Mouse (Mus musculus): ENCODE results near the gene Kat5. TPM values are rescaled to one million over a fixed set of nuclear protein-coding genes. Genes with fewer than 3 reads are reported as not detected.

Kat5 gene
- 28.9 and 32.2 TPM in 2 replicates for polyA plus RNA-seq (2014; fragmentation: Nextera tagmentation; extraction: Ambion mirVana)

- H3K4me1 ChIP-seq (ENCODE audit: control insufficient read depth, insufficient read depth, low read length) = peaks cover 3% of the 10 kb centered on the region; the same call in 1 of the 2 replicates
- under 1% methylated on average over 53 of the region's 55 CpGs for WGBS
- no peaks in the 10 kb centered on the region for H3K27me3 ChIP-seq (ENCODE audit: control insufficient read depth, insufficient read depth, low read length)
- peak; percentile 87 for ATAC-seq (replicated peaks; ENCODE audit: insufficient number of reproducible peaks, low FRiP score, low TSS enrichment, low read depth)
- peak within 1 kb of the TSS; percentile 53 for H3K4me3 ChIP-seq (ENCODE audit: low read depth, low read length)
- H3K9ac ChIP-seq (replicated peaks; ENCODE audit: low read length) = peak within 1 kb of the TSS; percentile 73
- H3K9me3 ChIP-seq (replicated peaks; ENCODE audit: control insufficient read depth, low read length) = no peaks in the 10 kb centered on the region
- DNase-seq (ENCODE audit: low spot score) = peak; percentile 94
- H3K27ac ChIP-seq (replicated peaks; ENCODE audit: low read depth, low read length) = peak within 1 kb of the TSS; percentile 87
- H3K4me2 ChIP-seq (ENCODE audit: low read depth, low read length) = peak within 1 kb of the TSS; percentile 74
- H3K36me3 ChIP-seq (replicated peaks; ENCODE audit: control insufficient read depth, insufficient read depth, low read depth, low read length) = peaks cover 2% of the 10 kb centered on the region
These were observed at the start of gene Kat5 for GRCm38 (mm10) chr19:5609547-5610404. Gene Kat5 (minus strand): TSS chr19:5610237.

- DNase-seq (ENCODE audit: low spot score) = peak; percentile 42
These were observed 44.8 kb upstream of the Kat5 start for GRCm38 (mm10) chr19:5654720-5655298.

GRCm38 (mm10) chr19:5653969-5654719 lies 44.1 kb upstream of the Kat5 start:
- Histone ChIP-seq H3K9me3 (replicated peaks; ENCODE audit: control insufficient read depth, low read length) (no peaks in the 10 kb centered on the region), H3K9ac (replicated peaks; ENCODE audit: low read length) (peak overlapping the region; percentile 33), H3K36me3 (replicated peaks; ENCODE audit: control insufficient read depth, insufficient read depth, low read depth, low read length) (no peaks in the 10 kb centered on the region), H3K27ac (replicated peaks; ENCODE audit: low read depth, low read length) (no peak overlapping the region), H3K27me3 (ENCODE audit: control insufficient read depth, insufficient read depth, low read length) (peaks cover 8% of the 10 kb centered on the region), H3K4me3 (ENCODE audit: low read depth, low read length) (peak overlapping the region; percentile 39), H3K4me2 (ENCODE audit: low read depth, low read length) (peak overlapping the region; percentile 70), H3K4me1 (ENCODE audit: control insufficient read depth, insufficient read depth, low read length) (peaks cover 3% of the 10 kb centered on the region; the same call in 1 of the 2 replicates)
- ATAC-seq (replicated peaks; ENCODE audit: insufficient number of reproducible peaks, low FRiP score, low TSS enrichment, low read depth) = peak; percentile 32; the same call in 1 of the 2 replicates
- DNase-seq (ENCODE audit: low spot score) = peak; percentile 77
- WGBS = 1% methylated on average over 61 of the region's 62 CpGs

More at GRCm38 (mm10) chr19:5654720-5655298, 44.8 kb upstream of the Kat5 start:
- Histone ChIP-seq H3K9me3 (replicated peaks; ENCODE audit: control insufficient read depth, low read length) (no peaks in the 10 kb centered on the region), H3K36me3 (replicated peaks; ENCODE audit: control insufficient read depth, insufficient read depth, low read depth, low read length) (no peaks in the 10 kb centered on the region), H3K9ac (replicated peaks; ENCODE audit: low read length) (peak overlapping the region; percentile 33), H3K4me1 (ENCODE audit: control insufficient read depth, insufficient read depth, low read length) (peaks cover 2% of the 10 kb centered on the region; the same call in 1 of the 2 replicates), H3K27ac (replicated peaks; ENCODE audit: low read depth, low read length) (no peak overlapping the region), H3K4me3 (ENCODE audit: low read depth, low read length) (peak overlapping the region; percentile 39), H3K4me2 (ENCODE audit: low read depth, low read length) (peak overlapping the region; percentile 70), H3K27me3 (ENCODE audit: control insufficient read depth, insufficient read depth, low read length) (peaks cover 8% of the 10 kb centered on the region)
- 9% methylated on average over 43 of the region's 43 CpGs for WGBS
- ATAC-seq (replicated peaks; ENCODE audit: insufficient number of reproducible peaks, low FRiP score, low TSS enrichment, low read depth) = no peak; the same call in 1 of the 2 replicates

- no peak overlapping the region for H3K4me2 ChIP-seq (ENCODE audit: low read depth, low read length)
- H3K4me3 ChIP-seq (ENCODE audit: low read depth, low read length) = no peak overlapping the region
- ATAC-seq (replicated peaks; ENCODE audit: insufficient number of reproducible peaks, low FRiP score, low TSS enrichment, low read depth) = no peak
- H3K9me3 ChIP-seq (replicated peaks; ENCODE audit: control insufficient read depth, low read length) = no peaks in the 10 kb centered on the region
- peaks cover 5% of the 10 kb centered on the region; the same call in 1 of the 2 replicates for H3K4me1 ChIP-seq (ENCODE audit: control insufficient read depth, insufficient read depth, low read length)
- DNase-seq (ENCODE audit: low spot score) = no peak
- H3K36me3 ChIP-seq (replicated peaks; ENCODE audit: control insufficient read depth, insufficient read depth, low read depth, low read length) = no peaks in the 10 kb centered on the region
- H3K9ac ChIP-seq (replicated peaks; ENCODE audit: low read length) = no peak overlapping the region
- 74% methylated on average over 6 of the region's 6 CpGs for WGBS
- peaks cover 8% of the 10 kb centered on the region for H3K27me3 ChIP-seq (ENCODE audit: control insufficient read depth, insufficient read depth, low read length)
- no peak overlapping the region for H3K27ac ChIP-seq (replicated peaks; ENCODE audit: low read depth, low read length)
These were observed 42.5 kb upstream of the Kat5 start for GRCm38 (mm10) chr19:5652570-5652969.

GRCm38 (mm10) chr19:5651502-5652274 lies 41.7 kb upstream of the Kat5 start:
- Histone ChIP-seq H3K9me3 (replicated peaks; ENCODE audit: control insufficient read depth, low read length) (no peaks in the 10 kb centered on the region), H3K4me2 (ENCODE audit: low read depth, low read length) (no peak overlapping the region), H3K36me3 (replicated peaks; ENCODE audit: control insufficient read depth, insufficient read depth, low read depth, low read length) (no peaks in the 10 kb centered on the region), H3K27me3 (ENCODE audit: control insufficient read depth, insufficient read depth, low read length) (peaks cover 8% of the 10 kb centered on the region), H3K4me1 (ENCODE audit: control insufficient read depth, insufficient read depth, low read length) (peaks cover 5% of the 10 kb centered on the region; the same call in 1 of the 2 replicates), H3K27ac (replicated peaks; ENCODE audit: low read depth, low read length) (no peak overlapping the region), H3K9ac (replicated peaks; ENCODE audit: low read length) (no peak overlapping the region), H3K4me3 (ENCODE audit: low read depth, low read length) (no peak overlapping the region)
- DNase-seq (ENCODE audit: low spot score) (no peak), ATAC-seq (replicated peaks; ENCODE audit: insufficient number of reproducible peaks, low FRiP score, low TSS enrichment, low read depth) (no peak)
- 62% methylated on average over 11 of the region's 13 CpGs for WGBS

GRCm38 (mm10) chr19:5649298-5649741 lies 39.3 kb upstream of the Kat5 start:
- peak overlapping the region; percentile 60 for H3K27ac ChIP-seq (replicated peaks; ENCODE audit: low read depth, low read length)
- no peaks in the 10 kb centered on the region; the same call in 1 of the 2 replicates for H3K36me3 ChIP-seq (replicated peaks; ENCODE audit: control insufficient read depth, insufficient read depth, low read depth, low read length)
- no peak for ATAC-seq (replicated peaks; ENCODE audit: insufficient number of reproducible peaks, low FRiP score, low TSS enrichment, low read depth)

More at GRCm38 (mm10) chr19:5649298-5649741, 39.3 kb upstream of the Kat5 start:
- H3K27me3 ChIP-seq (ENCODE audit: control insufficient read depth, insufficient read depth, low read length) = peaks cover 2% of the 10 kb centered on the region
- peak overlapping the region; percentile 59 for H3K9ac ChIP-seq (replicated peaks; ENCODE audit: low read length)
- 70% methylated on average over 6 of the region's 6 CpGs for WGBS
- H3K4me1 ChIP-seq (ENCODE audit: control insufficient read depth, insufficient read depth, low read length) = peaks cover 5% of the 10 kb centered on the region; the same call in 1 of the 2 replicates
- H3K4me3 ChIP-seq (ENCODE audit: low read depth, low read length) = peak overlapping the region; percentile 21; the same call in 1 of the 2 replicates
- peak overlapping the region; percentile 54 for H3K4me2 ChIP-seq (ENCODE audit: low read depth, low read length)
- no peaks in the 10 kb centered on the region for H3K9me3 ChIP-seq (replicated peaks; ENCODE audit: control insufficient read depth, low read length)
- no peak for DNase-seq (ENCODE audit: low spot score)
